Mouse (Mus musculus): Measurements from ENCODE around the gene Xirp1. TPM values are rescaled to one million over a fixed set of nuclear protein-coding genes. Genes with fewer than 3 reads are reported as not detected.

Gene Xirp1
- total RNA-seq, 2 experiments from 2014 or later = 122 to 127 TPM

GRCm38 (mm10) chr9:119975286-119975685 is 48.1 kb downstream of the Xirp1 start:
- no peak for DNase-seq
- intact Hi-C loops (cut with DNase I) = no loop called here

- intact Hi-C loops (cut with DNase I) = no loop called here
- DNase-seq = no peak
These were observed 48.8 kb downstream of the Xirp1 start for GRCm38 (mm10) chr9:119974609-119975008.

- DNase-seq = no peak
- intact Hi-C loops (cut with DNase I) = no loop called here
These were observed 49.4 kb downstream of the Xirp1 start for GRCm38 (mm10) chr9:119973869-119974520.

GRCm38 (mm10) chr9:119973281-119973680 is 50.1 kb downstream of the Xirp1 start:
- DNase-seq = no peak
- intact Hi-C loops (cut with DNase I) = no loop called here

DNA sequence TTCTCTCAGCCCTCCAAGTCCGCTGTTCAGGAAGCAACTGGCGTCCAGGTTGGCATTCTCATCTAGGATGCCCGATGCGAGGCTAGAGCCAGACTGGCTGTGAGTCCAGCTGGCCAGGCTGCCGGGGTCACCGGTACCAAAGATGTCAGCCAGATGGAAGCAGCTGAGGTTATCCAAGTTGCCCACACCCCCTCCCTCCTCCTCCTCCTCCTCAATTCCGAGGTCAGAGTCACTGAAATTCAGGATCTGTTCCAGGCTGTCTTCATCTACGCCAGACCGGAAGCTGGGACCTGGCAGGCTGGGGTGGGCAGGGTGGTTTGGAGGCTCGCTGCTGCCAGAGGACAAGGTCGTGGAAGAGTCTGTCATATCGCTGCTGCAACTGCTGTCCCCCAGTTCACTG is 50.8 kb downstream of the Xirp1 start:
- peak in 1 of 2 experiments; percentile 55 for DNase-seq

DNA sequence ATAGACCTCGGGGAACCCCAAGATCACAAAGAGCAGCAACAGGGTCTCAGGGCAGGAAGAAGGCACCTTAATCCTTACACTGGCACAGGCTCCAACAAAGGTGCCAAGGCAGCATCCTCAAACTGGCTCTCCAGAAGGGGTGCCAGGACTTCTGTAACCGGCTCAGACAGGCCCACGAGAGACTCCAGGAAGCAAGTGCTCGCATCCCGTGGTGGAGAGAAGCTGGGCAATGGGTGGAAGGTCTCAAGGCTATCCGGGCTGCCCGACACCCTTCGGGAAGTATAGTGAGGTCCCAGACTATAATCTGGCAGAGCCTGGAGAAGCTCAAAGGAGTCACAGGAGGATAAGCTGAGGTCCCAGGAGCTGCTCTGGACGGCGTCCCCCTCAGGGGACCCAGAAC is 51.2 kb downstream of the Xirp1 start:
- DNase-seq = no peak
- intact Hi-C loops (cut with DNase I) = no loop called here

More for the DNA sequence above, 50.8 kb downstream of the Xirp1 start:
- intact Hi-C loops (cut with DNase I) = no loop called here

GRCm38 (mm10) chr9:119970763-119971656 is 52.4 kb downstream of the Xirp1 start:
- intact Hi-C loops (cut with DNase I) = no loop called here
- DNase-seq = peak in 1 of 2 experiments; percentile 52

- peak; percentile 56 to 68 for DNase-seq
These were observed 53.2 kb downstream of the Xirp1 start for GRCm38 (mm10) chr9:119970221-119970620.

DNA sequence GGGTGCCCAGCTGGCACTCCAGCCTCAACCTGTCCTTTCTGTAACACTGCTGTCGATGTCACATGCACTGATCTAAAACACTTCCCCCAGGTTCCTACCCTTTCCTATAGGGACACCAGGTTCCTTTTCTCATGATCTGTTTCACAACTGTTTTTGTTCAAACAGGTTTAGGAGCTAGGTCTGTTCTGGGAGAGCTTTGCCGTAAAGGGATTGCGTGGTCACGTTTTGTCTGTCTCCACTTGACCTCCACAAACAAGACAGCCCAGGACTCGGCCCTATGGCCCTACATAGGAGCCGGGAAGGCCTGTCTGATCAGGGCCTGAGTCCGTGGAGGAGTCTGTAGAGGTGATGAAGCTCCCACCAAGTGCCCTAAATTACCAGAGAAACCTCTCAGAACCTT is 53.6 kb downstream of the Xirp1 start:
- intact Hi-C loops (cut with DNase I) = no loop called here
- DNase-seq = no peak

More at GRCm38 (mm10) chr9:119970221-119970620, 53.2 kb downstream of the Xirp1 start:
- intact Hi-C loops (cut with DNase I) = no loop called here

DNA sequence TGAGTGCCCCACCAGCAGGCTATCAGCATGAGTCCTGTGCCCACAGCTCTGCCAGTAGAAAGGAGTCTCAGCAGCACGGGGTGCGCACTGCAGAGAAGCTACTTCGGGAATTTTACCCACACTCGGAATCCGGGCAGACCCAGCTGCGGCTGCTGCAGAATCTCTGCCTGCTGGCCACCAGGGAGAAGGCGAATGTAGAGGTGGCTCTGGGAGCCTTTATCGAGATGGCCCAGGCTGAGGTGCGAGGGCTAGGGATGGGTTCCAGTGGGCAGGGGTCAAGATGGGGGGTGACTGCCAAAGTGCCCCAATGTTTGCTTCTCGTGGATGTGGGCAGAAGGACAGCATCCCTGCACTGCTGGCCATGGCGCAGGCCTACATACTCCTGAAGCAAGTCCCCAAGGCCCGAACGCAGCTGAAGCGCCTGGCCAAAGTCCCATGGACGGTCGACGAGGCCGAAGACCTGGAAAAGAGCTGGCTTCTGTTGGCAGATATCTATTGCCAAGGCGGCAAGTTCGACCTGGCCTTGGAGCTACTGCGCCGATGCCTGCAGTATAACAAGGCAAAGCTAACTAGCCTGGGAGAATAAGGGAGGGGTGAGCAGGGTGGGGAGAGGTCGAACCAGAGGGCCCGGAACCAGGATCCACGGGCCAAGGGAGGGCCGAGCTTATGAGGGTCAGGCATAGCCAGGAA is 57.0 kb downstream of the Xirp1 start:
- no peak for DNase-seq
- intact Hi-C loops (cut with DNase I) = no loop called here

- no peak for DNase-seq
- intact Hi-C loops (cut with DNase I) = loop anchor here (2.0 kb wide), 1 partner anchor 14 kb away; no protein-coding TSS in a partner anchor
These were observed 58.2 kb downstream of the Xirp1 start for GRCm38 (mm10) chr9:119965186-119965585.

GRCm38 (mm10) chr9:119964206-119964605 is 59.2 kb downstream of the Xirp1 start:
- intact Hi-C loops (cut with DNase I) = loop anchor here (2.0 to 5.0 kb wide), 2 partner anchors 15 to 133 kb away; no protein-coding TSS in a partner anchor
- peak in 1 of 2 experiments; percentile 39 for DNase-seq

Other genes with a start within 250 kb of the Xirp1 start
- under 1 TPM in 1 of 2 experiments, not detected in 1; 0.05 TPM for gene Scn11a, start 198.1 kb downstream of the Xirp1 start, total RNA-seq (2021)
- gene Wdr48, start 128.7 kb downstream of the Xirp1 start, total RNA-seq (2021) = 10 to 100 TPM; 27.6 to 29.2 TPM
- gene Gorasp1, start 86.0 kb downstream of the Xirp1 start, total RNA-seq (2021) = 10 to 100 TPM; 30.2 to 30.6 TPM
- not detected for gene Ttc21a, start 86.0 kb downstream of the Xirp1 start, total RNA-seq (2021)
- 10 to 100 TPM; 11.1 to 29.3 TPM for gene Csrnp1, start 38.9 kb downstream of the Xirp1 start, total RNA-seq (2021)
- gene Cx3cr1, start 46.3 kb upstream of the Xirp1 start, total RNA-seq (2021) = 1 to 10 TPM; 3.1 to 5.4 TPM
- not detected for gene Ccr8, start 68.5 kb upstream of the Xirp1 start, total RNA-seq (2021)
- gene Slc25a38, start 86.8 kb upstream of the Xirp1 start, total RNA-seq (2021) = 10 to 100 TPM; 18.9 to 21.1 TPM
- 100 to 1,000 TPM; 494 to 510 TPM for gene Rpsa, start 104.1 kb upstream of the Xirp1 start, total RNA-seq (2021)
- not detected for gene Mobp, start 126.1 kb upstream of the Xirp1 start, total RNA-seq (2021)

All from heart, postnatal 36 days (tissue).